Mouse (Mus musculus) hindbrain, embryonic 16.5 days (tissue): ENCODE measurements around the gene Nat14. TPM values are rescaled to one million over a fixed set of nuclear protein-coding genes. Genes with fewer than 3 reads are reported as not detected.
A peak's percentile ranks its signal among the peaks of the same experiment; 100 is the strongest.

Source experiments
- ATAC-seq: fragments of 200-750 bp; cut with Nextera tagmentation; 2 replicates; pipeline ENCODE4 v1.8.0; 2017; ENCODE audit warnings: moderate TSS enrichment, moderate library complexity
- H3K27ac ChIP-seq: fragments of 300-500 bp; sonication (generic); 2 replicates; pipeline ENCODE4 v1.5.1; 2014; ENCODE audit warnings: low read depth, mild to moderate bottlenecking, control low read depth, low read length, moderate library complexity
- H3K27me3 ChIP-seq: fragments of 300-500 bp; sonication (generic); replicated peaks from 2 replicates; pipeline ENCODE4 v1.6.1; 2014; ENCODE audit warnings: low read length; ENCODE audit not compliant: control insufficient read depth, insufficient read depth
- H3K36me3 ChIP-seq: fragments of 300-500 bp; sonication (generic); 2 replicates; pipeline ENCODE4 v1.6.1; 2014; ENCODE audit warnings: mild to moderate bottlenecking, low read length, moderate library complexity, mixed read lengths; ENCODE audit not compliant: control insufficient read depth, insufficient read depth
- H3K4me1 ChIP-seq: fragments of 300-500 bp; sonication (generic); 2 replicates; pipeline ENCODE4 v1.6.1; 2014; ENCODE audit warnings: low read depth, low read length; ENCODE audit not compliant: control insufficient read depth, insufficient read depth
- H3K4me2 ChIP-seq: fragments of 300-500 bp; sonication (generic); 2 replicates; pipeline ENCODE4 v1.6.1; 2014; ENCODE audit warnings: mild to moderate bottlenecking, low read length, control low read depth, moderate library complexity
- H3K4me3 ChIP-seq: fragments of 300-500 bp; sonication (generic); 2 replicates; pipeline ENCODE4 v1.5.1; 2014; ENCODE audit warnings: mild to moderate bottlenecking, low read length, control low read depth, moderate library complexity
- H3K9ac ChIP-seq: fragments of 300-500 bp; sonication (generic); 2 replicates; pipeline ENCODE4 v1.6.1; 2014; ENCODE audit warnings: low read depth, mild to moderate bottlenecking, control low read depth, low read length, moderate library complexity
- H3K9me3 ChIP-seq: fragments of 300-500 bp; sonication (generic); 2 replicates; pipeline ENCODE4 v1.6.1; 2014; ENCODE audit warnings: mild to moderate bottlenecking, low read length, moderate library complexity; ENCODE audit not compliant: control insufficient read depth
- WGBS: fragments of 180-500 bp; shearing (Covaris S2); extraction: QIAGEN DNeasy Blood & Tissue Kit; methylation state at CpG from one replicate; pipeline ENCODE4 v1.1.7; 2014; 5-methylcytosine and 5-hydroxymethylcytosine counted together
- polyA plus RNA-seq: library from polyadenylated mRNA; unstranded; fragments of >200 nt; fragmentation: Nextera tagmentation; extraction: Ambion mirVana; gene quantifications from 2 replicates; pipeline ENCODE4 v1.2.1, GENCODE M21; 2015

Gene Nat14
- polyA plus RNA-seq, 1 experiment from 2014 or later = 39.3 TPM

GRCm38 (mm10) chr7:4934160-4934914, 12.5 kb downstream of the Nat14 start:
- no peak for ATAC-seq
- 76% methylated on average over 4 of the region's 4 CpGs for WGBS
- no peak overlapping the region for H3K4me2 ChIP-seq

GRCm38 (mm10) chr7:4936832-4937231, 15.0 kb downstream of the Nat14 start:
- Histone ChIP-seq H3K4me1 (no peaks in the 10 kb centered on the region), H3K4me2 (no peak overlapping the region), H3K4me3 (no peak overlapping the region), H3K36me3 (no peaks in the 10 kb centered on the region), H3K27me3 (no peaks in the 10 kb centered on the region), H3K27ac (no peak overlapping the region), H3K9ac (no peak overlapping the region), H3K9me3 (no peaks in the 10 kb centered on the region)
- WGBS = 76% methylated on average over 10 of the region's 10 CpGs
- ATAC-seq = no peak

More at GRCm38 (mm10) chr7:4934160-4934914, 12.5 kb downstream of the Nat14 start:
- Histone ChIP-seq H3K36me3 (no peaks in the 10 kb centered on the region), H3K27me3 (no peaks in the 10 kb centered on the region), H3K9me3 (no peaks in the 10 kb centered on the region), H3K9ac (no peak overlapping the region), H3K27ac (no peak overlapping the region), H3K4me1 (no peaks in the 10 kb centered on the region), H3K4me3 (no peak overlapping the region)

- ATAC-seq = no peak
- WGBS = 82% methylated on average over 8 of the region's 11 CpGs
- H3K4me1 ChIP-seq = no peaks in the 10 kb centered on the region
- H3K9me3 ChIP-seq = no peaks in the 10 kb centered on the region
- H3K27ac ChIP-seq = no peak overlapping the region
- H3K27me3 ChIP-seq = no peaks in the 10 kb centered on the region
- H3K4me3 ChIP-seq = no peak overlapping the region
- H3K4me2 ChIP-seq = no peak overlapping the region
- no peaks in the 10 kb centered on the region for H3K36me3 ChIP-seq
- H3K9ac ChIP-seq = no peak overlapping the region
Measured at GRCm38 (mm10) chr7:4937392-4937791, 15.6 kb downstream of the Nat14 start.

- no peak overlapping the region for H3K4me2 ChIP-seq
- 34% methylated on average over 2 of the region's 2 CpGs for WGBS
- no peak overlapping the region for H3K4me3 ChIP-seq
- H3K9ac ChIP-seq = no peak overlapping the region
- H3K9me3 ChIP-seq = no peaks in the 10 kb centered on the region
- no peak overlapping the region for H3K27ac ChIP-seq
- H3K27me3 ChIP-seq = no peaks in the 10 kb centered on the region
- ATAC-seq = no peak
- no peaks in the 10 kb centered on the region; the same call in 1 of the 2 replicates for H3K4me1 ChIP-seq
- no peaks in the 10 kb centered on the region for H3K36me3 ChIP-seq
Measured at GRCm38 (mm10) chr7:4938456-4938855, 16.6 kb downstream of the Nat14 start.

DNA sequence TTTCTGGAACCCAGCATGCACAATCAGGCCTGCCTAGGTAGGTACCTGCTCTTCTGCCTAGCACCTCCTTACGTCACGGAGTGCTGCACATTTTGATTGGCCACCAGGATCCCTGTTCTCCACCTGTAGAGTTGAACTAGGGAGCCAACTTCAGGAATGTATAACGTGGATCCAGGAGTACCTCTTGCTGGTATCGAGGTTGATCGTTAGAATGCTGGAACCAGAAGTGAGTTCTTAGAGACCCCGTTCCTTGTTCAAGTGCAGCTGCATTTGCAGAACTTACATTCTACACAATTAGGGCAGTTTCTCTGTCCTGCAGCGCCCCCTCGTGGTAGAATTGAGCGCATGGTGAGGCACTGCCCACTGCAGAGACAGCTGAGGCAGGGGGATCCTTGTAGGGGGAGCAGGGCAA, 18.2 kb downstream of the Nat14 start:
- Histone ChIP-seq H3K9me3 (no peaks in the 10 kb centered on the region), H3K9ac (no peak overlapping the region), H3K27me3 (no peaks in the 10 kb centered on the region), H3K27ac (no peak overlapping the region), H3K4me2 (no peak overlapping the region), H3K4me3 (no peak overlapping the region), H3K36me3 (no peaks in the 10 kb centered on the region), H3K4me1 (no peaks in the 10 kb centered on the region; the same call in 1 of the 2 replicates)
- 22% methylated on average over 9 of the region's 9 CpGs for WGBS
- peak; percentile 72; the same call in 1 of the 2 replicates for ATAC-seq

- Histone ChIP-seq H3K9ac (no peak overlapping the region), H3K36me3 (no peaks in the 10 kb centered on the region), H3K9me3 (no peaks in the 10 kb centered on the region), H3K27me3 (no peaks in the 10 kb centered on the region), H3K4me3 (no peak overlapping the region), H3K4me1 (no peaks in the 10 kb centered on the region; the same call in 1 of the 2 replicates), H3K27ac (no peak overlapping the region), H3K4me2 (no peak overlapping the region)
- 0 out of 2 replicates have a peak, but pooled peaks have one; percentile 7 for ATAC-seq
- 59% methylated on average over 5 of the region's 5 CpGs for WGBS
Measured at GRCm38 (mm10) chr7:4942673-4943072, 20.8 kb downstream of the Nat14 start.

DNA sequence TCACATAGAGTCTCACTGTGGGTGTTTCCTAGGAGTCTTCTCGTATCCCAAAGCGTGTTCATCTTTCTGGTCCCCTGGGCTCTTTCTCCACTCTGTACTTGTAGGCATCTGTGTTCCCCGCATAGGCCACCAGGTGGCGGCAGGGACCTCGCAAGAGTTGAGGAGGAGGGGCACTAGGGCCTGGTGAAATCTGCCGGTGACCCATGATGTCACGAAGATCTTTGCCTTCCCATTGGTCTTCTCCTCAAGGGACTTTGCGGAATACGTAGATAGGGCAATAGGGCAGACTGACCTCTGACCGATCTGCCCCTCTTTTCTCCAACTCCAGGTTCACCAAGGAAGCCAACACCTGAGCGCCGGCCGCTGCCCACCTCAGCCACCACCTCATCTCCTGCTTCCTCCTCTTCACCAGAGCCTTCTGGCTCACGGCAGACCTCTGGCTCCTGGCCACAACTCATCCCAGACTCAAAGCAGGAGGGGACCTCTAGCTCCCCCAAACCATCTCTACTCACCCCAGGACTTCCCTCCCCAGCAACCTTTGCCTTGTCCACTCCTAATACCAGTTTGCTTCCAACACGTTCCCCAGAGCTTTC, 21.5 kb downstream of the Nat14 start:
- H3K27me3 ChIP-seq = no peaks in the 10 kb centered on the region
- no peaks in the 10 kb centered on the region for H3K9me3 ChIP-seq
- peak overlapping the region; percentile 38 for H3K4me3 ChIP-seq
- 19% methylated on average over 15 of the region's 15 CpGs for WGBS
- ATAC-seq = peak; percentile 78
- H3K4me2 ChIP-seq = peak overlapping the region; percentile 54
- H3K4me1 ChIP-seq = no peaks in the 10 kb centered on the region; the same call in 1 of the 2 replicates
- no peaks in the 10 kb centered on the region for H3K36me3 ChIP-seq
- no peak overlapping the region for H3K27ac ChIP-seq
- H3K9ac ChIP-seq = no peak overlapping the region

GRCm38 (mm10) chr7:4947855-4948254, 26.0 kb downstream of the Nat14 start:
- H3K27ac ChIP-seq = no peak overlapping the region
- H3K9ac ChIP-seq = no peak overlapping the region
- H3K4me3 ChIP-seq = no peak overlapping the region
- H3K4me2 ChIP-seq = no peak overlapping the region
- no peaks in the 10 kb centered on the region; the same call in 1 of the 2 replicates for H3K4me1 ChIP-seq
- no peaks in the 10 kb centered on the region for H3K27me3 ChIP-seq
- no peak for ATAC-seq
- 64% methylated on average over 2 of the region's 2 CpGs for WGBS
- H3K36me3 ChIP-seq = no peaks in the 10 kb centered on the region
- no peaks in the 10 kb centered on the region for H3K9me3 ChIP-seq

DNA sequence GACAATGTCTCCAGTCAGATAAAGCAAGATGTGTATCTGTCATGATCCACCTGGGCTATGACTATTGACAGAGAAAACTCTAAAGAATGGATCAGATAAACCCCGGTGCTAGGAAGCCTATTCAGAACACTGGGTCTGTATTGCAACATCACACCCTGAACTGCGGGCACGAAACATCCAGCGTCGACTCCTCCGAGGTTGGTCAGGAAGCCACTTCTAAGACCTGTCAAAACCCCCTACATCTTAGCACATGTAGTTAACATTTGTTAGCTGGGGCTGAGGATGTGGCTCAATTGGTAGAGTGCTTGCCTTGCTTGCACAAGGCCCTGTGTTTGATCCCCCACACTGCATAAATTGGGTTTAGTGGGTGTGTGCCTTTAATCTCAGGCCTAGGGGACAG, 26.6 kb downstream of the Nat14 start:
- ATAC-seq = no peak
- no peak overlapping the region for H3K4me2 ChIP-seq
- no peaks in the 10 kb centered on the region for H3K9me3 ChIP-seq
- H3K9ac ChIP-seq = no peak overlapping the region
- H3K27ac ChIP-seq = no peak overlapping the region
- H3K4me1 ChIP-seq = no peaks in the 10 kb centered on the region; the same call in 1 of the 2 replicates
- 80% methylated on average over 6 of the region's 6 CpGs for WGBS
- H3K27me3 ChIP-seq = no peaks in the 10 kb centered on the region
- no peak overlapping the region for H3K4me3 ChIP-seq
- H3K36me3 ChIP-seq = no peaks in the 10 kb centered on the region
